Mouse (Mus musculus) T-cell, adult 2 months (primary cell): ENCODE measurements around the gene Mrtfa.

ENCODE experiments used
- DNase-seq: peaks from one replicate; pipeline ENCODE4 v3.0.0; 2022; ENCODE audit warnings: low spot score

The Mrtfa gene

GRCm38 (mm10) chr15:80983264-80983663, 207.3 kb downstream of the Mrtfa start:
- DNase-seq: no peak

- DNase-seq: no peak
These were observed 209.4 kb downstream of the Mrtfa start for GRCm38 (mm10) chr15:80981176-80981575.

GRCm38 (mm10) chr15:80979611-80980010, 210.9 kb downstream of the Mrtfa start:
- no peak for DNase-seq

GRCm38 (mm10) chr15:80977620-80978334, 212.8 kb downstream of the Mrtfa start, which contains the start of gene Sgsm3:
Sgsm3 (plus strand) TSS chr15:80977765.
- peak; percentile 82 for DNase-seq

- no peak for DNase-seq
These were observed 214.9 kb downstream of the Mrtfa start for GRCm38 (mm10) chr15:80975666-80976065.

GRCm38 (mm10) chr15:80974311-80974710, 216.2 kb downstream of the Mrtfa start:
- DNase-seq: no peak

GRCm38 (mm10) chr15:80969371-80969770, 221.2 kb downstream of the Mrtfa start:
- no peak for DNase-seq
